Mouse (Mus musculus) gastrocnemius, postnatal 4 days (tissue): ENCODE data around the gene Col19a1. TPM values are rescaled to one million over a fixed set of nuclear protein-coding genes. Genes with fewer than 3 reads are reported as not detected.

Experiments used
- DNase-seq, 2 experiments: peaks; one replicate each; pipeline ENCODE4 v3.0.0; 2021 to 2022; ENCODE audit warnings: low spot score in 2 of 2, mixed read lengths in 2 of 2
- total RNA-seq, 2 experiments: library from RNA; stranded (reverse); gene quantifications; 2 replicates each; pipeline ENCODE4 v1.2.3; 2021

The Col19a1 gene
- total RNA-seq, 2 experiments from 2014 or later = 9.0 to 11.1 TPM

- no peak for DNase-seq
Measured at GRCm38 (mm10) chr1:24316961-24317589, 270.2 kb downstream of the Col19a1 start.

GRCm38 (mm10) chr1:24316490-24316889 is 270.8 kb downstream of the Col19a1 start:
- DNase-seq = no peak

- no peak for DNase-seq
Measured at GRCm38 (mm10) chr1:24310847-24311246, 276.4 kb downstream of the Col19a1 start.

GRCm38 (mm10) chr1:24310193-24310592 is 277.1 kb downstream of the Col19a1 start:
- DNase-seq = no peak

GRCm38 (mm10) chr1:24303077-24303476 is 284.2 kb downstream of the Col19a1 start:
- DNase-seq = no peak

GRCm38 (mm10) chr1:24302674-24303073 is 284.6 kb downstream of the Col19a1 start:
- DNase-seq = peak; percentile 30 to 35

GRCm38 (mm10) chr1:24300700-24301099 is 286.6 kb downstream of the Col19a1 start:
- DNase-seq = no peak

- no peak for DNase-seq
Measured at GRCm38 (mm10) chr1:24294979-24295942, 292.0 kb downstream of the Col19a1 start.

- DNase-seq = no peak
Measured at GRCm38 (mm10) chr1:24292515-24292914, 294.8 kb downstream of the Col19a1 start.

- DNase-seq = no peak
Measured at GRCm38 (mm10) chr1:24286360-24286759, 300.9 kb downstream of the Col19a1 start.

- DNase-seq = no peak
Measured at GRCm38 (mm10) chr1:24267022-24267421, 320.2 kb downstream of the Col19a1 start.

GRCm38 (mm10) chr1:24261181-24261580 is 326.1 kb downstream of the Col19a1 start:
- DNase-seq = no peak

- no peak for DNase-seq
Measured at GRCm38 (mm10) chr1:24259419-24259818, 327.9 kb downstream of the Col19a1 start.

- no peak for DNase-seq
Measured at GRCm38 (mm10) chr1:24257961-24258360, 329.3 kb downstream of the Col19a1 start.

GRCm38 (mm10) chr1:24249105-24249664 is 338.1 kb downstream of the Col19a1 start:
- peak in 1 of 2 experiments; percentile 14 for DNase-seq

- DNase-seq = no peak
Measured at GRCm38 (mm10) chr1:24248294-24249104, 338.8 kb downstream of the Col19a1 start.

GRCm38 (mm10) chr1:24245700-24246375 is 341.4 kb downstream of the Col19a1 start:
- no peak for DNase-seq

GRCm38 (mm10) chr1:24244931-24245330 is 342.3 kb downstream of the Col19a1 start:
- no peak for DNase-seq

GRCm38 (mm10) chr1:24240039-24240691 is 347.1 kb downstream of the Col19a1 start:
- no peak for DNase-seq

- DNase-seq = no peak
Measured at GRCm38 (mm10) chr1:24236330-24236729, 350.9 kb downstream of the Col19a1 start.
